Mouse (Mus musculus): ENCODE data around the gene Aanat. TPM values are rescaled to one million over a fixed set of nuclear protein-coding genes. Genes with fewer than 3 reads are reported as not detected.

The Aanat gene
- total and polyA plus RNA-seq, 3 experiments, result not detected

GRCm38 (mm10) chr11:116599230-116599629 is 13.0 kb downstream of the Aanat start:
- DNase-seq (ENCODE audit: extremely low read depth), result no peak
- no peak overlapping the region for H3K4me2 ChIP-seq (ENCODE audit: insufficient read depth, low read depth, poor library complexity, severe bottlenecking)
- no peak overlapping the region for H3K4me3 ChIP-seq (replicated peaks in 1 of 3; ENCODE audit: low read depth in 2 of 3, low read length in 2 of 3, poor library complexity in 1 of 3)
- no peaks in the 10 kb centered on the region for H3K27me3 ChIP-seq (replicated peaks)
- dilution Hi-C loops (cut with MboI; ENCODE audit: extremely low pct_ligation_motif_present, extremely low pct_unique_long_range_greater_than_20kb, low sequenced_read_pairs) (no loop called here), in situ Hi-C loops (cut with MboI; ENCODE audit: low pct_ligation_motif_present, low pct_unique_long_range_greater_than_20kb, low sequenced_read_pairs) (no loop called here)
- no peaks in the 10 kb centered on the region for H3K9me3 ChIP-seq (replicated peaks; ENCODE audit: low read length)
- TF ChIP-seq POLR2AphosphoS2 (IDR thresholded peaks at IDR 0.05; ENCODE audit: low read depth, low read length) (no peak), MXI1 (IDR thresholded peaks at IDR 0.05; ENCODE audit: low read depth, low read length) (no peak), NELFE (IDR thresholded peaks at IDR 0.05; ENCODE audit: low read depth, low read length) (no peak), SIN3A (IDR thresholded peaks at IDR 0.05; ENCODE audit: low read length) (no peak), GABPA (IDR thresholded peaks at IDR 0.05; ENCODE audit: insufficient replicate concordance, low read depth, low read length) (no peak), ELF1 (IDR thresholded peaks at IDR 0.05; ENCODE audit: low read depth, low read length) (no peak), ETS1 (conservative IDR thresholded peaks at IDR 0.05; ENCODE audit: low read depth, low read length) (no peak), USF2 (conservative IDR thresholded peaks at IDR 0.05; ENCODE audit: low read depth, low read length) (no peak), USF1 (IDR thresholded peaks at IDR 0.05; ENCODE audit: low read depth, low read length) (no peak), PAX5 (IDR thresholded peaks at IDR 0.05; ENCODE audit: low read length) (no peak), IRF4 (IDR thresholded peaks at IDR 0.05; ENCODE audit: low read depth, low read length) (no peak), JUND (conservative IDR thresholded peaks at IDR 0.05; ENCODE audit: low read depth, low read length) (no peak), CTCF (conservative IDR thresholded peaks at IDR 0.05 in 1 of 2, IDR thresholded peaks at IDR 0.05 in 1 of 2; ENCODE audit: low read depth in 2 of 2, low read length in 2 of 2) (no peak), ZMIZ1 (IDR thresholded peaks at IDR 0.05; ENCODE audit: low read depth, low read length) (no peak), HCFC1 (IDR thresholded peaks at IDR 0.05; ENCODE audit: low read depth, low read length) (no peak)
- H3K27ac ChIP-seq (ENCODE audit: insufficient read depth, low read depth), result no peak overlapping the region
- H3K79me2 ChIP-seq (replicated peaks; ENCODE audit: control insufficient read depth, extremely low read depth, insufficient read depth, poor library complexity, severe bottlenecking), result no peaks in the 10 kb centered on the region
- H3K9ac ChIP-seq (ENCODE audit: insufficient read depth, low read depth), result no peak overlapping the region
- H3K36me3 ChIP-seq (replicated peaks in 1 of 2; ENCODE audit: control insufficient read depth in 1 of 2, insufficient read depth in 1 of 2, low read length in 1 of 2), result peaks cover 65 to 86% of the 10 kb centered on the region in 2 experiments
- no peaks in the 10 kb centered on the region for H3K4me1 ChIP-seq (ENCODE audit: control insufficient read depth in 1 of 2, insufficient read depth in 2 of 2)

- no peak overlapping the region for H3K27ac ChIP-seq (ENCODE audit: insufficient read depth, low read depth)
- no peak for DNase-seq (ENCODE audit: extremely low read depth)
- dilution Hi-C loops (cut with MboI; ENCODE audit: extremely low pct_ligation_motif_present, extremely low pct_unique_long_range_greater_than_20kb, low sequenced_read_pairs) (no loop called here), in situ Hi-C loops (cut with MboI; ENCODE audit: low pct_ligation_motif_present, low pct_unique_long_range_greater_than_20kb, low sequenced_read_pairs) (no loop called here)
- no peak overlapping the region for H3K4me2 ChIP-seq (ENCODE audit: insufficient read depth, low read depth, poor library complexity, severe bottlenecking)
- no peak overlapping the region for H3K4me3 ChIP-seq (replicated peaks in 1 of 3; ENCODE audit: low read depth in 2 of 3, low read length in 2 of 3, poor library complexity in 1 of 3)
- H3K4me1 ChIP-seq (ENCODE audit: control insufficient read depth in 1 of 2, insufficient read depth in 2 of 2), result no peaks in the 10 kb centered on the region; a peak in 1 of 4 replicates
- H3K27me3 ChIP-seq (replicated peaks), result no peaks in the 10 kb centered on the region
- H3K9ac ChIP-seq (ENCODE audit: insufficient read depth, low read depth), result no peak overlapping the region
- H3K36me3 ChIP-seq (replicated peaks in 1 of 2; ENCODE audit: control insufficient read depth in 1 of 2, insufficient read depth in 1 of 2, low read length in 1 of 2), result peaks cover 85 to 98% of the 10 kb centered on the region in 2 experiments
- TF ChIP-seq ZKSCAN1 (IDR thresholded peaks at IDR 0.05; ENCODE audit: borderline replicate concordance, low read depth, low read length), result no peak
- TF ChIP-seq MXI1 (IDR thresholded peaks at IDR 0.05; ENCODE audit: low read depth, low read length), result no peak
- no peaks in the 10 kb centered on the region for H3K9me3 ChIP-seq (replicated peaks; ENCODE audit: low read length)
- H3K79me2 ChIP-seq (replicated peaks; ENCODE audit: control insufficient read depth, extremely low read depth, insufficient read depth, poor library complexity, severe bottlenecking), result no peaks in the 10 kb centered on the region
Measured at GRCm38 (mm10) chr11:116601166-116601565, 14.9 kb downstream of the Aanat start.
